Mouse (Mus musculus): ENCODE data around the gene Map7. TPM values are rescaled to one million over a fixed set of nuclear protein-coding genes. Genes with fewer than 3 reads are reported as not detected.
A peak's percentile ranks its signal among the peaks of the same experiment; 100 is the strongest.

The Map7 gene
- polyA plus RNA-seq, 1 experiment from 2014 or later = 32.3 TPM

DNA sequence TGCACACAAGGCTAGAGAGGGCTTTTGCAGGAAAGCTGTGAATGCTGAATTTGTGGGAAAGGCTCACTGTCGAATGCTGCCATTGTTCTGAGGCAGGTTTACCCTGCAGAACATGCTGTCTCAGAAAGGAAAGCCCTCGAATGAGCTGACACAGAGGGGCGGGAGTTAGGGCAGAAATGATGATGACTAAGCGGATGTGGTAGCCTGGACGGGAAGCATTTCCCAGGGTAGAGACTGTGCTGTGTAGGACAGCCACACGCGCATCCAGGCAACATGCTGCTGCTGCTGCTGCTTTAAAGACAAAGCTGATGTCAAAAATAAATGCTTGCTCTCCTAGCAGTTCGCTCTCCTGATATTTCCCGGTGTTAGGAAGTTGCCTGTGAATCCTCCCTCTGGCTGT is 24.9 kb upstream of the Map7 start:
- H3K36me3 ChIP-seq (ENCODE audit: insufficient read depth, low read length) = peaks cover 6% of the 10 kb centered on the region; the same call in 1 of the 2 replicates
- no peaks in the 10 kb centered on the region for H3K4me1 ChIP-seq (ENCODE audit: insufficient read depth, low read length)
- no peaks in the 10 kb centered on the region for H3K9me3 ChIP-seq (ENCODE audit: low read length)
- ATAC-seq (ENCODE audit: low FRiP score, low TSS enrichment) = no peak
- H3K27me3 ChIP-seq (ENCODE audit: insufficient read depth, low read length) = no peaks in the 10 kb centered on the region
- H3K4me3 ChIP-seq (ENCODE audit: low read length) = no peak overlapping the region
- H3K9ac ChIP-seq (replicated peaks; ENCODE audit: low read length) = no peak overlapping the region
- H3K27ac ChIP-seq (ENCODE audit: low read length) = no peak overlapping the region
- no peak overlapping the region for H3K4me2 ChIP-seq (replicated peaks; ENCODE audit: low read depth, low read length)
- 59% methylated on average over 9 of the region's 9 CpGs for WGBS

DNA sequence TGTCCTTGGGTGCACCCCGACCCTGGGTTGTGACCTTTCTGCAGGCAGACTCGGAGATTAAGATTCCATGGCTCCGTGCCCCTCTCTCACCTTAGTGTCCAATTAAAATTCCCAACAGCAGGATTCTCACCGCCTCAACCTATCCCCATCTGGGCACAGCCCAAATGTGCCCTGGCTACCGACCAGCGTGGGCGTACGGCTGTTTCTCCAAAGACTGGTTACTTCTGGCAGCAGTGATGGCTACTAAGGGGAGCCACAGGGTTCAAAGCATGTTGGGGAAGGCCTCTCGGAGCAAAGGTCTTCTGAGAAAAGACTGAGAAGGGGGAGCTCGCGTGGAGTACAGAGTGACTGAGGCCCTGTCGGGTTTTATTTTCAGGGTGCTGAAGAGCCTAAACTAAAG is 23.7 kb upstream of the Map7 start:
- peaks cover 4% of the 10 kb centered on the region; the same call in 1 of the 2 replicates for H3K36me3 ChIP-seq (ENCODE audit: insufficient read depth, low read length)
- no peaks in the 10 kb centered on the region for H3K27me3 ChIP-seq (ENCODE audit: insufficient read depth, low read length)
- no peak overlapping the region for H3K27ac ChIP-seq (ENCODE audit: low read length)
- 84% methylated on average over 12 of the region's 12 CpGs for WGBS
- H3K4me3 ChIP-seq (ENCODE audit: low read length) = no peak overlapping the region
- no peak for ATAC-seq (ENCODE audit: low FRiP score, low TSS enrichment)
- H3K9me3 ChIP-seq (ENCODE audit: low read length) = no peaks in the 10 kb centered on the region
- no peaks in the 10 kb centered on the region for H3K4me1 ChIP-seq (ENCODE audit: insufficient read depth, low read length)
- H3K4me2 ChIP-seq (replicated peaks; ENCODE audit: low read depth, low read length) = no peak overlapping the region
- H3K9ac ChIP-seq (replicated peaks; ENCODE audit: low read length) = no peak overlapping the region

DNA sequence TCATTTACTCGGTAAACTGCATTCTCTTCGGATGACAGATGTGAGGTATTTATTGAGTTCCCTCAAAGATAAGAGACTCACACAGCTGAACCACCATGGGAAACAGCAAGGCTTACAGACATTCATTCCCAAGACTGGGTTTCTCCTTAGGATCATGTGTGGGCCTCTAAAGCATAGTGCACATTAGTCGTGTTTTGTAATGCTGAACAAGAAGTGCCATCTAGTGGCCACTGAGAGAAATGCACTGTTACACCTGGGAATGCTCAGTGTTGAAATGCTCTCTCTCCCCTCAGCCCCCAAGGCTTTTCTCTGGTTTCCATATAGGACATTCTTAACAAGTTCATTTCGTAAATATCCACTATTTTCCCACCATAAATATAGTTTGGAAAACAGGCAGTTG is 23.0 kb upstream of the Map7 start:
- peak; percentile 71; the same call in 1 of the 2 replicates for ATAC-seq (ENCODE audit: low FRiP score, low TSS enrichment)
- no peak overlapping the region for H3K9ac ChIP-seq (replicated peaks; ENCODE audit: low read length)
- no peaks in the 10 kb centered on the region for H3K9me3 ChIP-seq (ENCODE audit: low read length)
- no peak overlapping the region for H3K27ac ChIP-seq (ENCODE audit: low read length)
- H3K4me2 ChIP-seq (replicated peaks; ENCODE audit: low read depth, low read length) = no peak overlapping the region
- WGBS = 45% methylated on average over 4 of the region's 4 CpGs
- no peaks in the 10 kb centered on the region for H3K27me3 ChIP-seq (ENCODE audit: insufficient read depth, low read length)
- H3K4me1 ChIP-seq (ENCODE audit: insufficient read depth, low read length) = no peaks in the 10 kb centered on the region
- H3K36me3 ChIP-seq (ENCODE audit: insufficient read depth, low read length) = peaks cover 2% of the 10 kb centered on the region; the same call in 1 of the 2 replicates
- no peak overlapping the region for H3K4me3 ChIP-seq (ENCODE audit: low read length)

DNA sequence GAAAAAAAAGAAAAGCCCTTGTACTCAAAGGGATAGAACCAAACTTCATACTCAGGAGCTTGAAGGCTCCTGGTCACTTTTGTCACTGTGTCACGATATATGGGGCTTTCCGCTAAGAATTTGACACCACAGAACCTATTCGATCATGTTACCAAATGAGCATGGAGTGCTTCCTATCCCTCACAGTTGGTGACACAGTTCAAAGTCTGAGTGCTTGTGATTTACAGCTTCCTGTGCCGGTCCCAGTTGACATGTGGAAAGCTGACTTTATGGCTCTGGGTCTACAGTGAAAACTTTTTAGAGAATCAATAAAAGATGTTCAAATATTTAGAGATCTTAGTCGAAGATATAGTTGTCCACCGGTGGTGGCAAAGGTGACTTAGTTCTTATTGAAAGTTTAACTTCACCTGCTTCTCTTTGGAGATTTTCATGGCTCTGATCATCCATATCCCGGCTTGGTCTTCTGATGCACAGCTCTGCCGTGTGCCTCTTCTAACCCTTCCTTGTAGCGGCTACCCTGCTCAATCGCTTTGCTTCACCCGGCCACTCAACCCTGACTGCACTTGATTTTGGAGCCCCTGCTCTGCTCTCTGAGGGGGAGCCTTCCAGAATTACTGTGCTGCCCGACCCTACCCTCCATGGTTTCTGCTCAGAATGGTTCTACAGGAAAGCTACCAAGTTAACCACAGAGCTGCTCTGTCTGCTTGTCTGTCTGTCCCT is 15.2 kb upstream of the Map7 start:
- Histone ChIP-seq H3K4me2 (replicated peaks; ENCODE audit: low read depth, low read length) (no peak overlapping the region), H3K27ac (ENCODE audit: low read length) (no peak overlapping the region), H3K27me3 (ENCODE audit: insufficient read depth, low read length) (no peaks in the 10 kb centered on the region), H3K4me1 (ENCODE audit: insufficient read depth, low read length) (peaks cover 2% of the 10 kb centered on the region; the same call in 1 of the 2 replicates), H3K9me3 (ENCODE audit: low read length) (no peaks in the 10 kb centered on the region), H3K4me3 (ENCODE audit: low read length) (no peak overlapping the region), H3K9ac (replicated peaks; ENCODE audit: low read length) (no peak overlapping the region), H3K36me3 (ENCODE audit: insufficient read depth, low read length) (no peaks in the 10 kb centered on the region; the same call in 1 of the 2 replicates)
- peak; percentile 70 for ATAC-seq (ENCODE audit: low FRiP score, low TSS enrichment)
- WGBS = 38% methylated on average over 12 of the region's 12 CpGs

DNA sequence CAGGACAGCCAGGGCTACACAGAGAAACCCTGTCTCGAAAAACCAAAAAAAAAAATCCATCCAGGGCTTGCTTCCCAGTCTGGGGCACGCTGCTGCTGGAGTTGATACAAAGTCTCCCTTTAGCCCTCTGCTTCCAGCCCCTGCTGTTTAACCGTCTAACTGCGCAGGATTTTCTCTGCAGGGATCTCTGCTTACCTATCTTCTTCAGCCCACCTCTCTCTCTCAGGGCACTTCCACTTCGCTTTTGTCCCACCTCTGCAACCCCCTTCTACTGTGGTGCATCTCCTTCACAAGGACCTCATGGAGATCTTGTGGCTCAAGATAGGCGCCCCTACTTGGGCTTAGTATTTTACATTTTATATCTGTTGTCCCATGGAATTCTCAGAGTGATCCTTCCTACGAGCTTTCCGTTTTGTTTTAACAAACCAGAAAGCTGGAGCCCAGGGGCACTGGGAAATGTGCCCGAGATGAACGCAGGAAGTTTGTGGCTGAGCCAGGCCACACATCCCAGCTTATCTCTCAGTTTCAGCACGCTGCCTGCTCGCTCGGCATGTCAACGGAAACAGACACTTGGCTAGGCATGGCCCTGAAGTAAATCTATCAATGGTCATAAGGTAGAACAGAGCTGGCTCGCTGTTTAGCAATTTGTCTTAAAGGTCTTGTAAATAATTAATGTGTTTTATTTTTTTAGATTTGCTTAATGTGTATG is 12.8 kb upstream of the Map7 start:
- no peaks in the 10 kb centered on the region for H3K9me3 ChIP-seq (ENCODE audit: low read length)
- 63% methylated on average over 15 of the region's 15 CpGs for WGBS
- no peaks in the 10 kb centered on the region for H3K27me3 ChIP-seq (ENCODE audit: insufficient read depth, low read length)
- no peak overlapping the region for H3K4me2 ChIP-seq (replicated peaks; ENCODE audit: low read depth, low read length)
- no peak for ATAC-seq (ENCODE audit: low FRiP score, low TSS enrichment)
- peaks cover 2% of the 10 kb centered on the region; the same call in 1 of the 2 replicates for H3K4me1 ChIP-seq (ENCODE audit: insufficient read depth, low read length)
- H3K36me3 ChIP-seq (ENCODE audit: insufficient read depth, low read length) = peaks cover 7% of the 10 kb centered on the region; the same call in 1 of the 2 replicates
- no peak overlapping the region for H3K27ac ChIP-seq (ENCODE audit: low read length)
- H3K9ac ChIP-seq (replicated peaks; ENCODE audit: low read length) = no peak overlapping the region
- no peak overlapping the region for H3K4me3 ChIP-seq (ENCODE audit: low read length)

DNA sequence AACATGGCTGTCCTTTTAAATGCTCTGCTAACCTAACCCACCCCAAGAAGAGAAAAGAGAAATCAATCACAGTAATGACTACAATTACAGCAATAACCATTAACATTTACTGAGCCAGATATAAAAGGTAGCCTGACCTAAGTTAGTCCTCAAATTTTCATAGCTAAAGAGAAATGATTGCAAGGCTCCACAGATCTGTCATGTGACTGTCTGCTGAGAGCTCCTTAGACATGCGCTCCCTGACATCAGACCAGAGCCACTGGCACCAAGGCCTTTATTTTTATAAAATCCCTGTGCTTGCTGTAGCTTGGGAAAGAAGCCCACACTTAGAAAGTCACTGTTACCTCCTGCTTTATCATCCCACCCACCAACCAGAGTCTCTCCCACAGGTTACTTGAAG is 11.8 kb upstream of the Map7 start:
- Histone ChIP-seq H3K9me3 (ENCODE audit: low read length) (no peaks in the 10 kb centered on the region), H3K27me3 (ENCODE audit: insufficient read depth, low read length) (no peaks in the 10 kb centered on the region), H3K36me3 (ENCODE audit: insufficient read depth, low read length) (peaks cover 9% of the 10 kb centered on the region; the same call in 1 of the 2 replicates), H3K9ac (replicated peaks; ENCODE audit: low read length) (no peak overlapping the region), H3K4me2 (replicated peaks; ENCODE audit: low read depth, low read length) (no peak overlapping the region), H3K4me1 (ENCODE audit: insufficient read depth, low read length) (peaks cover 5% of the 10 kb centered on the region; the same call in 1 of the 2 replicates), H3K4me3 (ENCODE audit: low read length) (no peak overlapping the region), H3K27ac (ENCODE audit: low read length) (no peak overlapping the region)
- 82% methylated on average over 1 of the region's 1 CpGs for WGBS
- ATAC-seq (ENCODE audit: low FRiP score, low TSS enrichment) = no peak

DNA sequence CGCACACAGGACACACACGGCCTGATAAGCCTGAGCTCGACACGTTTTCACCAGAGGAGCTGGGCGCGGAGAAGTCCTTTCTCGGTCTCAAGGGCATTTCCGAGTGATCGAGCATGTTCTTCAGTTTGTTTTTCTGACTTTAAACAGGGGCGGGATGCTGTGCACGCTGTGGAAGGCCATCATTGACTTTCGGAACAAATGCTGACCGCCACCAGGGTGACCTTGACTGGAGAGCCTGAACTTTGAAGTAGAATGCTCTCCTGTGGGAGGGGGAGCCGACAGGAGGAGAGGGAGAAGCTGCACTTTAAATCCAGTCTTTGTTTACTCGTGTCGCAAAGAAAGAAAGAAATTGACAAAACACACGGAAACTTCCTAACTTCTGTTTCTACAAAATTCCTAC is 6.9 kb upstream of the Map7 start:
- WGBS = 41% methylated on average over 17 of the region's 17 CpGs
- H3K4me3 ChIP-seq (ENCODE audit: low read length) = no peak overlapping the region
- peaks cover 9% of the 10 kb centered on the region; the same call in 1 of the 2 replicates for H3K36me3 ChIP-seq (ENCODE audit: insufficient read depth, low read length)
- H3K4me2 ChIP-seq (replicated peaks; ENCODE audit: low read depth, low read length) = peak overlapping the region; percentile 27; the same call in 1 of the 2 replicates
- 0 out of 2 replicates have a peak, but pooled peaks cover 3% of the 10 kb centered on the region for H3K4me1 ChIP-seq (ENCODE audit: insufficient read depth, low read length)
- H3K27ac ChIP-seq (ENCODE audit: low read length) = no peak overlapping the region
- H3K9ac ChIP-seq (replicated peaks; ENCODE audit: low read length) = no peak overlapping the region
- no peaks in the 10 kb centered on the region for H3K27me3 ChIP-seq (ENCODE audit: insufficient read depth, low read length)
- H3K9me3 ChIP-seq (ENCODE audit: low read length) = no peaks in the 10 kb centered on the region
- ATAC-seq (ENCODE audit: low FRiP score, low TSS enrichment) = no peak

DNA sequence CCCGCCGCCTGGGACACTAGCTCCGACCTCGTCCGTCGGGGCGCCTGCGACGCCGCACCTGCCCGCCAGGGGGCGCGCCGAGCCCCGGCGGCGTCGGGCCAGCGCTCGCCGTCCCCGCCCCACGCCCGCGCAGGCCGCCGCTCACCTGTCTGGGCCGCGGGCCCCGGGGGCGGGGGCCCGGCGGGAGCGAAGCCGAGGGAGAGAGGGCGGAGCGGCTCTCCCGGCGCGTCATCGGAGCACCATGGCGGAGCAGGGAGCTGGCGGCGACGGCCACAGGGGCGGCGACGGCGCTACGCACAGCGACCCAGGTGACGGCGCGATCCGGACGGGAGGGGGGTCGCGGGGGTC is 476 bp downstream of the Map7 start:
- Histone ChIP-seq H3K27ac (ENCODE audit: low read length) (peak overlapping the region; percentile 75), H3K4me2 (replicated peaks; ENCODE audit: low read depth, low read length) (peak overlapping the region; percentile 93), H3K27me3 (ENCODE audit: insufficient read depth, low read length) (peaks cover 19% of the 10 kb centered on the region), H3K36me3 (ENCODE audit: insufficient read depth, low read length) (no peaks in the 10 kb centered on the region), H3K9me3 (ENCODE audit: low read length) (no peaks in the 10 kb centered on the region), H3K4me1 (ENCODE audit: insufficient read depth, low read length) (no peaks in the 10 kb centered on the region), H3K4me3 (ENCODE audit: low read length) (peak overlapping the region; percentile 76), H3K9ac (replicated peaks; ENCODE audit: low read length) (peak overlapping the region; percentile 84)
- 1% methylated on average over 46 of the region's 58 CpGs for WGBS
- peak; percentile 93 for ATAC-seq (ENCODE audit: low FRiP score, low TSS enrichment)

DNA sequence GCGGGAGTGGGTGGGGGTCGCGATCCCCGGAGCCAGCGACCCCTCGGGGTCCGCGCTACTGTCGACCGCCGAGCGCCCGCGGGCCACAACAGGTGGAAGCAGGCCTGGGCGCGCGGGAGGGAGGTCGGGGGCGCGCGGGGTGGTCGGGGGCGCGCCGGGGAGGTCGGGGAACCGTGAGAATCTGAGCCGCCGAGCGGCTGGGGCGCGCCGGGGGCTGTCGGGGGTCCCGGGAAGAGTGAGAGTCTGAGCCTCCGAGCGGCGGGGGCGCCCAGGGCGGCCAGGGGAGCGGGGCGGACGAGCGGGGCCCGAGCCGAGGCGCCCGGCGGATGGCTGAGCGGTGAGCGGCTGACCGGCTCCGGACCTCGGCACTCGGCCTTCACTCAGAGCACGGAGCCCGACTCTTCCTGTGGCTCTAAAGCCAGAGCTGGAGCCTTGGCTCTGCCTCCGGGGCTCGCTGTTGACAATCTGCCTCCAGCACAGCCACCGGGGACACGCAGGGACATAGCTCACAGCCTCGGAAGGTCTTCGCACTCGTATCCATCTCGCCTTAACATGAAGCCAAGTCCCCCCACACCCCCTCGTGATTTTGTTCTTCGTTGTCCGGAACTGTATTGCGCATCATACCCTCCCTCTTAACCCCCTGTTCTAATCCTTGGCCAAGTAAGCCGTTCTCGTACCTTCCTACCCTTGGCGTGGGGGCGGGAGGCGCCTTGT is 1.0 kb downstream of the Map7 start:
- no peaks in the 10 kb centered on the region for H3K9me3 ChIP-seq (ENCODE audit: low read length)
- peak overlapping the region; percentile 84 for H3K9ac ChIP-seq (replicated peaks; ENCODE audit: low read length)
- WGBS = under 1% methylated on average over 60 of the region's 74 CpGs
- peak overlapping the region; percentile 76 for H3K4me3 ChIP-seq (ENCODE audit: low read length)
- peak overlapping the region; percentile 93 for H3K4me2 ChIP-seq (replicated peaks; ENCODE audit: low read depth, low read length)
- peak overlapping the region; percentile 75 for H3K27ac ChIP-seq (ENCODE audit: low read length)
- H3K4me1 ChIP-seq (ENCODE audit: insufficient read depth, low read length) = no peaks in the 10 kb centered on the region
- H3K36me3 ChIP-seq (ENCODE audit: insufficient read depth, low read length) = no peaks in the 10 kb centered on the region
- ATAC-seq (ENCODE audit: low FRiP score, low TSS enrichment) = peak; percentile 86
- H3K27me3 ChIP-seq (ENCODE audit: insufficient read depth, low read length) = peaks cover 19% of the 10 kb centered on the region

Data from kidney, embryonic 16.5 days (tissue).